Mouse (Mus musculus): ENCODE results near the gene Avil.

DNA sequence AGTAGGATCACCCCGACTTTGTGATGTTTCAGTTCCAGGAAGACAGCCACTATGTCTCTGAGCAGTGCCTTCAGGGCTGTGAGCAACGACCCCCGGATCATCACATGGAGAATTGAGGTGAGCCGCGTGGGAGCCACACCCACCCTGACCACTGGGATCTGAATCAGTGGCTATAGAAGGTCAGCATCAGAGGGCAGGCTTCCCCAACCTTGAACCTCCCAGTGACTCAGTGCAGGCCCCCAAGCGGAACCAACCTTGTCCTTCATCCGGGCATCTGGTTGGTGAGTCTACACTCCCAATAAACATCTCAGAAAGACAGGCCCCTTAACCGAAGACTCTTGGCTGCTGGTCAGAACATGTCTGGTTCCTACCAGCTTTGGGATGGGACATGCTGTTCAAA is 2.8 kb downstream of the Avil start:
- no peak for TF ChIP-seq CTCF (IDR thresholded peaks at IDR 0.05; ENCODE audit: extremely low read depth, insufficient read length, insufficient replicate concordance, low read depth, low read length)
- TF ChIP-seq POLR2A (IDR thresholded peaks at IDR 0.05; ENCODE audit: low read depth, low read length): no peak

All from small intestine, adult 2 months (tissue).